Mouse (Mus musculus) embryonic facial prominence, embryonic 13.5 days (tissue): Measurements from ENCODE around the gene Hells. TPM values are rescaled to one million over a fixed set of nuclear protein-coding genes. Genes with fewer than 3 reads are reported as not detected.
A peak's percentile ranks its signal among the peaks of the same experiment; 100 is the strongest.

ENCODE experiments used
- ATAC-seq: fragments of 200-750 bp; cut with Nextera tagmentation; 2 replicates; pipeline ENCODE4 v1.8.0; 2017; ENCODE audit warnings: low read depth; ENCODE audit not compliant: insufficient number of reproducible peaks, insufficient read depth, low FRiP score, low TSS enrichment
- H3K27ac ChIP-seq: fragments of 300-500 bp; sonication (generic); 2 replicates; pipeline ENCODE4 v1.5.1; 2015; ENCODE audit warnings: moderate library complexity, mild to moderate bottlenecking, inconsistent platforms
- H3K27me3 ChIP-seq: fragments of 300-500 bp; sonication (generic); 2 replicates; pipeline ENCODE4 v1.6.1; 2015; ENCODE audit warnings: mild to moderate bottlenecking, inconsistent platforms
- H3K36me3 ChIP-seq: fragments of 300-500 bp; sonication (generic); 2 replicates; pipeline ENCODE4 v1.6.1; 2015; ENCODE audit warnings: mild to moderate bottlenecking, inconsistent platforms
- H3K4me1 ChIP-seq: fragments of 300-500 bp; sonication (generic); 2 replicates; pipeline ENCODE4 v1.6.1; 2015; ENCODE audit warnings: inconsistent platforms
- H3K4me2 ChIP-seq: fragments of 300-500 bp; sonication (generic); 2 replicates; pipeline ENCODE4 v1.6.1; 2015; ENCODE audit warnings: moderate library complexity, mild to moderate bottlenecking, inconsistent platforms
- H3K4me3 ChIP-seq: fragments of 300-500 bp; sonication (generic); 2 replicates; pipeline ENCODE4 v1.5.1; 2015; ENCODE audit warnings: mild to moderate bottlenecking, inconsistent platforms
- H3K9ac ChIP-seq: fragments of 300-500 bp; sonication (generic); 2 replicates; pipeline ENCODE4 v1.6.1; 2015; ENCODE audit warnings: mild to moderate bottlenecking, inconsistent platforms
- H3K9me3 ChIP-seq: fragments of 300-500 bp; sonication (generic); 2 replicates; pipeline ENCODE4 v1.6.1; 2016; ENCODE audit warnings: inconsistent platforms
- WGBS: fragments of 180-500 bp; shearing (Covaris S2); methylation state at CpG from one replicate; pipeline ENCODE4 v1.1.7; 2015; ENCODE audit warnings: mixed read lengths; 5-methylcytosine and 5-hydroxymethylcytosine counted together
- polyA plus RNA-seq: library from polyadenylated mRNA; unstranded; fragments of >200 nt; fragmentation: Nextera tagmentation; extraction: Ambion mirVana; gene quantifications from 2 replicates; pipeline ENCODE4 v1.2.1, GENCODE M21; 2015

The Hells gene
- 54.2 and 58.3 TPM in 2 replicates for polyA plus RNA-seq

DNA sequence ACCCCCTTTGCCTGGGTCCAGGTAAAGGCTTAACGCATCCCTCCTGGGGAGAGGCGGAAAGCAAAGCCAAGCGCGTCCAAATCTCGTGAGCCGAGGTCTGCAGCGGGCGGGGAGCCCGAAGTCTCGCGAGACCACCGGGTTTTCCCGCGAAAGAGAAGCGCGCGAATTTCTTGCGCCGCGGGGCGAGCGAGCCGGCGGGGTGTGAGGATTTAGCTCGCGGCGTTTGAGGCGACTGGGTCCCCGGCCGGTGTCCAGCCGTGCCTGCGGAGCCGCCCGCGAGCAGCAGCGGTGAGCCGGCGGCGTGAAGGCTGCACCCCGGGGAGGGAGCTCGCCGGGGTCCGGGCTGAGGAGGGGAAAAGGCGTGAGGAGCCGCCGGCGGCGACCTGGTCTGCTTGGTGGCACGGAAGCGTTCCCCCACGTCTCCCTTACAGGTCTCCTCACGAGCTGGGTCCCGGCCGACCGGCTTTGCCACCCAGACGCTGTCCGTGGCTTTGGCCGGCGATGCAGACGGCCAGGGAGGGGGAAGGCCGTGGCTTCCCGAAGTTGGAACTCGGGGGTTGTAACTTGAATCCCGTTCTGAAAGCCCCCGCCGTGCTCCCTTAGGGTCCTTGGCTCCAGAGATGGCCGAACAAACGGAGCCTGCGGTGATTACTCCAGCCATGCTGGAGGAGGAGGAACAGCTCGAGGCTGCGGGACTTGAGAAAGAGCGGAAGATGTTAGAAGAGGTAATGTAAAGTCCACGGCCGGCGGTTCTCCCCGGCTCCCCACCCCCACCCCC lies at the start of gene Hells:
Gene Hells, plus strand, starts transcription at position 128 of the 778 bp plus-strand sequence.
- WGBS = under 1% methylated on average over 76 of the region's 76 CpGs
- Histone ChIP-seq H3K4me3 (peak within 1 kb of the TSS; percentile 91), H3K4me1 (peaks cover 13% of the 10 kb centered on the region), H3K36me3 (peaks cover 11% of the 10 kb centered on the region), H3K9ac (peak within 1 kb of the TSS; percentile 96), H3K27ac (peak within 1 kb of the TSS; percentile 80), H3K9me3 (no peaks in the 10 kb centered on the region), H3K4me2 (peak within 1 kb of the TSS; percentile 72), H3K27me3 (no peaks in the 10 kb centered on the region)
- peak; percentile 83 for ATAC-seq

GRCm38 (mm10) chr19:38901146-38902135 lies 29.3 kb upstream of the Hells start:
- Histone ChIP-seq H3K27ac (no peak overlapping the region), H3K9me3 (no peaks in the 10 kb centered on the region)
- WGBS = 70% methylated on average over 12 of the region's 12 CpGs

DNA sequence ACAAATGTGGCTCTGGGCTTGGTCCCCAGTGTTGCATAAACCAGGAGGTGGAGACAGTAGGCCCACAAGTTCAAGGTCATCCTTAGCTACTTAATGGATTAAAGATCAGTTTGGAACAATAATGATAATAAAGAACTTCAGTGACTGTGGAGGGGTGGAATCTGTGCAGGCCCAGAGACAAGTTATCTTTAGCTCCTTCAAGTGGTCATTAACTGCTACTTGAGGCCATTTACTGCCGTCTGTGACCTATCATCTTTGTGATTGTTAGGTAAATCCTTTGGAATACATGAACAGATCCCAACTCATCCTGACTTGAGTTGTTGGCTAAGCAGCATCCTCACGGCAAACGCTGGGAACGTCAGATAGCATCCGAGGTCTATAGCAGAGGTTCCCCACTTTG lies 28.2 kb upstream of the Hells start:
- Histone ChIP-seq H3K27me3 (no peaks in the 10 kb centered on the region), H3K27ac (no peak overlapping the region), H3K9me3 (no peaks in the 10 kb centered on the region), H3K4me2 (no peak overlapping the region), H3K9ac (no peak overlapping the region), H3K4me1 (no peaks in the 10 kb centered on the region), H3K4me3 (no peak overlapping the region), H3K36me3 (peaks cover 14% of the 10 kb centered on the region)
- ATAC-seq = no peak
- WGBS = 94% methylated on average over 5 of the region's 5 CpGs

More at GRCm38 (mm10) chr19:38901146-38902135, 29.3 kb upstream of the Hells start:
- Histone ChIP-seq H3K36me3 (peaks cover 10% of the 10 kb centered on the region), H3K4me1 (no peaks in the 10 kb centered on the region), H3K9ac (no peak overlapping the region), H3K27me3 (no peaks in the 10 kb centered on the region), H3K4me3 (no peak overlapping the region), H3K4me2 (no peak overlapping the region)
- no peak for ATAC-seq

GRCm38 (mm10) chr19:38913786-38914185 lies 16.9 kb upstream of the Hells start:
- Histone ChIP-seq H3K27ac (no peak overlapping the region), H3K4me2 (no peak overlapping the region), H3K27me3 (no peaks in the 10 kb centered on the region), H3K36me3 (peaks cover 14% of the 10 kb centered on the region), H3K4me3 (no peak overlapping the region), H3K9me3 (no peaks in the 10 kb centered on the region), H3K4me1 (no peaks in the 10 kb centered on the region), H3K9ac (no peak overlapping the region)
- ATAC-seq = no peak
- 93% methylated on average over 9 of the region's 9 CpGs for WGBS

DNA sequence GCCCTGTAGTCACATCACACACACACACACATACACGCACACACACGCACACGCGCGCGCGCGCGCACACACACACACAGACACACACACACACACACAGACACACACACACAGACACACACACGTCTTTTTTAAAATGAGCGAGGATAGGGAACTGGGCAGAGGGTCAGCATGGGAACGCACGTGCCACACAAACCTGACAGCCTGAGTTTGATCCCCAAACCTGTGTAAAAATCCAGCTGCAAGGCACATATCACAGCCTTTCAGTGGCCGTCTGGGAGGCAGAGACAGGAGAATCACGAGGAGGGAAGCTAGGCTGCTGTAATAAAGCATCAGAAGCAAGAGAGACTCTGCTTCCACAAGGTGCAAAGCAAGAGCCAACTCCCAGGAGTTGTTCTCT lies 15.8 kb upstream of the Hells start:
- no peak overlapping the region for H3K27ac ChIP-seq
- no peak overlapping the region for H3K4me2 ChIP-seq
- ATAC-seq = no peak
- no peaks in the 10 kb centered on the region for H3K9me3 ChIP-seq
- 91% methylated on average over 15 of the region's 15 CpGs for WGBS
- H3K27me3 ChIP-seq = no peaks in the 10 kb centered on the region
- H3K9ac ChIP-seq = no peak overlapping the region
- no peaks in the 10 kb centered on the region for H3K4me1 ChIP-seq
- peaks cover 17% of the 10 kb centered on the region for H3K36me3 ChIP-seq
- H3K4me3 ChIP-seq = no peak overlapping the region

DNA sequence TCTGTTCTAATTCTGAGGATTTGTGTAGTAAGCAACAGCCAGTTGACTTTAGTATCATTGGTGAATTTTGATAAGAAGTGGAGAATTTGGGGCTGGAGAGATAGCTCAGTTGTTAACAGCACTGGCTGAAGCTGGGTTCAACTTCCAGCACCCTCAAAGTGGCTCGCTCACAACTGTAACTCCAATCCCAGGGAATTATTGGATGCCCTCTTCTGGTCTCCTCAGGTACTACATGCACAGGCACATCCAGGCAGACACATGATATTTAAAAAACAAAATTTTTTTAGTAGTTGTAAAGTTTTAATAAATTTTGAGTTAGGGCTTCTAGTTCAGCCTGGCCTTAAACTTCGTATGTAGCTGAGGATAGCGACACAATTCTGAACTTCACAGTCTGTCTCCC lies 15.0 kb upstream of the Hells start:
- no peak overlapping the region for H3K4me2 ChIP-seq
- no peak overlapping the region for H3K27ac ChIP-seq
- H3K36me3 ChIP-seq = peaks cover 18% of the 10 kb centered on the region
- no peak for ATAC-seq
- no peaks in the 10 kb centered on the region for H3K4me1 ChIP-seq
- H3K9ac ChIP-seq = no peak overlapping the region
- H3K27me3 ChIP-seq = no peaks in the 10 kb centered on the region
- no peaks in the 10 kb centered on the region for H3K9me3 ChIP-seq
- WGBS = 41% methylated on average over 3 of the region's 3 CpGs
- H3K4me3 ChIP-seq = no peak overlapping the region

- H3K4me2 ChIP-seq = no peak overlapping the region
- WGBS = 92% methylated on average over 11 of the region's 11 CpGs
Measured at GRCm38 (mm10) chr19:38928481-38929158, 2.1 kb upstream of the Hells start.

GRCm38 (mm10) chr19:38929471-38930251 lies 1.1 kb upstream of the Hells start:
- 73% methylated on average over 13 of the region's 13 CpGs for WGBS
- Histone ChIP-seq H3K4me1 (peaks cover 13% of the 10 kb centered on the region), H3K27me3 (no peaks in the 10 kb centered on the region), H3K4me2 (peak overlapping the region; percentile 72), H3K36me3 (0 out of 2 replicates have a peak, but pooled peaks cover 7% of the 10 kb centered on the region), H3K4me3 (peak overlapping the region; percentile 91), H3K9me3 (no peaks in the 10 kb centered on the region), H3K9ac (peak overlapping the region; percentile 96; the same call in 1 of the 2 replicates), H3K27ac (no peak overlapping the region)
- ATAC-seq = no peak

More at GRCm38 (mm10) chr19:38928481-38929158, 2.1 kb upstream of the Hells start:
- H3K4me1 ChIP-seq = peaks cover 10% of the 10 kb centered on the region
- no peaks in the 10 kb centered on the region for H3K9me3 ChIP-seq
- no peaks in the 10 kb centered on the region for H3K27me3 ChIP-seq
- 0 out of 2 replicates have a peak, but pooled peaks cover 2% of the 10 kb centered on the region for H3K36me3 ChIP-seq
- no peak overlapping the region for H3K9ac ChIP-seq
- ATAC-seq = no peak
- no peak overlapping the region for H3K4me3 ChIP-seq
- no peak overlapping the region for H3K27ac ChIP-seq

- H3K27ac ChIP-seq = peak overlapping the region; percentile 80; the same call in 1 of the 2 replicates
- no peaks in the 10 kb centered on the region for H3K9me3 ChIP-seq
- no peaks in the 10 kb centered on the region for H3K27me3 ChIP-seq
- peaks cover 13% of the 10 kb centered on the region for H3K4me1 ChIP-seq
- H3K4me3 ChIP-seq = peak overlapping the region; percentile 91
- WGBS = 2% methylated on average over 23 of the region's 23 CpGs
- peak overlapping the region; percentile 96 for H3K9ac ChIP-seq
- 0 out of 2 replicates have a peak, but pooled peaks cover 7% of the 10 kb centered on the region for H3K36me3 ChIP-seq
- H3K4me2 ChIP-seq = peak overlapping the region; percentile 72
- ATAC-seq = no peak
Measured at GRCm38 (mm10) chr19:38930252-38930787, 395 bp upstream of the Hells start.

DNA sequence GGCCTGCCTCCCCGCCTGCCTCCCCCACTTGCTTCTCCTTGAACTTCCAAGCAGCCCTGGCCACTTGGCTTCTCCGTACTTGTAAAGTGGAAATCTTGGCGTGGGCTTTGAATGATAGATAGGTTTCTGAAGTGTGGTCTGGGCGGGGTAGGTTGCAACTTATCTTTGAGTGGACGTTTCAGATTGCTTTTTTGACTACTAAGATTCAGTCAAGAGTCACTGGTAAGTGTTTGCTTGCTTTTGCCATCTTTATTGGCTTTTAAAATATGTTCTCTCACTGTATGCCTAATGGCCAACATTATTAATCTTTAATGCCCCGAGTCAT lies 813 bp downstream of the Hells start:
- Histone ChIP-seq H3K27me3 (no peaks in the 10 kb centered on the region), H3K9ac (peak overlapping the region; percentile 96), H3K4me3 (peak overlapping the region; percentile 91), H3K36me3 (peaks cover 14% of the 10 kb centered on the region), H3K9me3 (no peaks in the 10 kb centered on the region), H3K4me2 (peak overlapping the region; percentile 72), H3K4me1 (peaks cover 13% of the 10 kb centered on the region), H3K27ac (peak overlapping the region; percentile 80; the same call in 1 of the 2 replicates)
- WGBS = 2% methylated on average over 6 of the region's 6 CpGs
- no peak for ATAC-seq
